Mouse (Mus musculus) kidney, adult 9 months (tissue): Measurements from ENCODE around the gene Gpalpp1.
A peak's percentile ranks its signal among the peaks of the same experiment; 100 is the strongest.

Source experiments
- DNase-seq: peaks from one replicate; pipeline ENCODE4 v3.0.0; 2022

Gpalpp1 gene

GRCm38 (mm10) chr14:76110396-76111221 lies at the start of gene Gpalpp1, which contains the start of gene Nufip1:
Gene Gpalpp1, minus strand, starts transcription at chr14:76110760.
Gene Nufip1, plus strand, starts transcription at chr14:76110891.
- DNase-seq: peak; percentile 96

- no peak for DNase-seq
These were observed 47.7 kb upstream of the Gpalpp1 start for GRCm38 (mm10) chr14:76158192-76158785.

- no peak for DNase-seq
These were observed 43.3 kb upstream of the Gpalpp1 start for GRCm38 (mm10) chr14:76153828-76154227.

GRCm38 (mm10) chr14:76153003-76153675 lies 42.6 kb upstream of the Gpalpp1 start:
- DNase-seq: no peak

GRCm38 (mm10) chr14:76152162-76153002 lies 41.8 kb upstream of the Gpalpp1 start:
- DNase-seq: peak; percentile 96

- no peak for DNase-seq
These were observed 41.2 kb upstream of the Gpalpp1 start for GRCm38 (mm10) chr14:76151820-76152161.

GRCm38 (mm10) chr14:76151011-76151410 lies 40.5 kb upstream of the Gpalpp1 start:
- no peak for DNase-seq

GRCm38 (mm10) chr14:76150499-76150898 lies 39.9 kb upstream of the Gpalpp1 start:
- no peak for DNase-seq

- peak; percentile 83 for DNase-seq
These were observed 39.1 kb upstream of the Gpalpp1 start for GRCm38 (mm10) chr14:76149531-76150179.

GRCm38 (mm10) chr14:76148294-76148693 lies 37.7 kb upstream of the Gpalpp1 start:
- DNase-seq: no peak

GRCm38 (mm10) chr14:76147061-76147460 lies 36.5 kb upstream of the Gpalpp1 start:
- DNase-seq: no peak

- DNase-seq: no peak
These were observed 35.3 kb upstream of the Gpalpp1 start for GRCm38 (mm10) chr14:76145868-76146267.

- no peak for DNase-seq
These were observed 34.7 kb upstream of the Gpalpp1 start for GRCm38 (mm10) chr14:76145248-76145647.

- no peak for DNase-seq
These were observed 24.4 kb upstream of the Gpalpp1 start for GRCm38 (mm10) chr14:76134975-76135374.

GRCm38 (mm10) chr14:76128174-76128573 lies 17.6 kb upstream of the Gpalpp1 start:
- no peak for DNase-seq

- no peak for DNase-seq
These were observed 16.8 kb upstream of the Gpalpp1 start for GRCm38 (mm10) chr14:76127311-76127710.

- DNase-seq: no peak
These were observed 12.1 kb upstream of the Gpalpp1 start for GRCm38 (mm10) chr14:76122663-76123058.

GRCm38 (mm10) chr14:76121901-76122662 lies 11.5 kb upstream of the Gpalpp1 start:
- peak; percentile 51 for DNase-seq

GRCm38 (mm10) chr14:76120472-76120871 lies 9.9 kb upstream of the Gpalpp1 start:
- no peak for DNase-seq

- peak; percentile 11 for DNase-seq
These were observed 8.4 kb upstream of the Gpalpp1 start for GRCm38 (mm10) chr14:76118963-76119362.

GRCm38 (mm10) chr14:76115744-76116143 lies 5.2 kb upstream of the Gpalpp1 start:
- DNase-seq: no peak

GRCm38 (mm10) chr14:76099543-76099942 lies 11.0 kb downstream of the Gpalpp1 start:
- DNase-seq: no peak
